Mouse (Mus musculus) E14TG2a.4 (cell line): ENCODE results near the gene Olfr655.

Experiments
- CTCF ChIP-seq: conservative IDR thresholded peaks from 2 replicates; pipeline ENCODE4 v1.5.1; 2014; ENCODE audit warnings: low read length
- POU5F1 ChIP-seq: IDR thresholded peaks from 2 replicates; pipeline ENCODE4 v1.6.1; 2014; ENCODE audit warnings: low read length, borderline replicate concordance

- no peak for TF ChIP-seq CTCF
- TF ChIP-seq POU5F1: no peak
Observed at GRCm38 (mm10) chr7:104577014-104577413, 24.6 kb downstream of the Olfr655 start, which contains the start of gene Olfr653.
